Mouse (Mus musculus) lung, postnatal 0 days (tissue): ENCODE results near the gene Rundc3a. TPM values are rescaled to one million over a fixed set of nuclear protein-coding genes. Genes with fewer than 3 reads are reported as not detected.

Source experiments
- ATAC-seq: fragments of 200-750 bp; cut with Nextera tagmentation; 2 replicates; pipeline ENCODE4 v1.8.0; 2017; ENCODE audit warnings: moderate library complexity
- DNase-seq: peaks from one replicate; pipeline ENCODE4 v3.0.0-alpha.2; 2016; ENCODE audit warnings: low spot score
- H3K27ac ChIP-seq: fragments of 300-500 bp; sonication (generic); 2 replicates; pipeline ENCODE4 v1.5.1; 2014; ENCODE audit warnings: antibody characterized with exemption, mild to moderate bottlenecking, low read length, mixed read lengths
- H3K27me3 ChIP-seq: fragments of 300-500 bp; sonication (generic); replicated peaks from 2 replicates; pipeline ENCODE4 v1.6.1; 2014; ENCODE audit warnings: low read length, mixed read lengths; ENCODE audit not compliant: insufficient read depth
- H3K36me3 ChIP-seq: fragments of 300-500 bp; sonication (generic); 2 replicates; pipeline ENCODE4 v1.6.1; 2014; ENCODE audit warnings: low read length, mixed read lengths; ENCODE audit not compliant: insufficient read depth
- H3K4me1 ChIP-seq: fragments of 300-500 bp; sonication (generic); 2 replicates; pipeline ENCODE4 v1.6.1; 2014; ENCODE audit warnings: antibody characterized with exemption, low read depth, low read length, mixed read lengths; ENCODE audit not compliant: insufficient read depth
- H3K4me2 ChIP-seq: fragments of 300-500 bp; sonication (generic); replicated peaks from 2 replicates; pipeline ENCODE4 v1.6.1; 2014; ENCODE audit warnings: low read depth, mild to moderate bottlenecking, low read length, moderate library complexity, mixed read lengths
- H3K4me3 ChIP-seq: fragments of 300-500 bp; sonication (generic); 2 replicates; pipeline ENCODE4 v1.5.1; 2014; ENCODE audit warnings: low read depth, low read length
- H3K9ac ChIP-seq: fragments of 300-500 bp; sonication (generic); replicated peaks from 2 replicates; pipeline ENCODE4 v1.6.1; 2014; ENCODE audit warnings: low read depth, mild to moderate bottlenecking
- H3K9me3 ChIP-seq: fragments of 300-500 bp; sonication (generic); 2 replicates; pipeline ENCODE4 v1.6.1; 2016; ENCODE audit warnings: low read length, mixed read lengths
- CTCF ChIP-seq: IDR thresholded peaks from 2 replicates; pipeline ENCODE4 v1.5.1; 2016; ENCODE audit warnings: antibody characterized with exemption, mild to moderate bottlenecking
- EP300 ChIP-seq: IDR thresholded peaks from 2 replicates; pipeline ENCODE4 v1.6.1; 2016; ENCODE audit warnings: antibody characterized with exemption, mild to moderate bottlenecking, control low read depth
- WGBS: fragments of 180-500 bp; shearing (Covaris S2); extraction: QIAGEN DNeasy Blood & Tissue Kit; methylation state at CpG from one replicate; pipeline ENCODE4 v1.1.7; 2014; 5-methylcytosine and 5-hydroxymethylcytosine counted together
- polyA plus RNA-seq: library from polyadenylated mRNA; unstranded; fragments of >200 nt; fragmentation: Nextera tagmentation; extraction: Ambion mirVana; gene quantifications from 2 replicates; pipeline ENCODE4 v1.2.1, GENCODE M21; 2015

Rundc3a gene
- polyA plus RNA-seq, 1 experiment from 2014 or later, result 1.7 TPM

GRCm38 (mm10) chr11:102445264-102445890, 52.2 kb downstream of the Rundc3a start:
- Histone ChIP-seq H3K27ac (peak overlapping the region; percentile 66), H3K4me2 (peak overlapping the region; percentile 99), H3K27me3 (no peaks in the 10 kb centered on the region), H3K4me1 (peaks cover 11% of the 10 kb centered on the region), H3K36me3 (peaks cover 4% of the 10 kb centered on the region; the same call in 1 of the 2 replicates), H3K9ac (no peak overlapping the region), H3K4me3 (no peak overlapping the region; the same call in 1 of the 2 replicates), H3K9me3 (no peaks in the 10 kb centered on the region)
- DNase-seq (peak; percentile 86), ATAC-seq (peak; percentile 78)
- TF ChIP-seq CTCF, result no peak
- TF ChIP-seq EP300, result no peak
- 17% methylated on average over 9 of the region's 10 CpGs for whole genome bisulfite sequencing

- H3K27me3 ChIP-seq, result no peaks in the 10 kb centered on the region
- H3K27ac ChIP-seq, result peak overlapping the region; percentile 66
- H3K4me3 ChIP-seq, result peak overlapping the region; percentile 78
- TF ChIP-seq EP300 (peak; percentile 43; the same call in 1 of the 2 replicates), CTCF (no peak)
- H3K9ac ChIP-seq, result 0 out of 2 replicates have a peak overlapping the region, but pooled peaks have one; percentile 50
- H3K9me3 ChIP-seq, result no peaks in the 10 kb centered on the region
- H3K4me1 ChIP-seq, result peaks cover 11% of the 10 kb centered on the region
- H3K36me3 ChIP-seq, result peaks cover 4% of the 10 kb centered on the region; the same call in 1 of the 2 replicates
- peak overlapping the region; percentile 99 for H3K4me2 ChIP-seq
- peak; percentile 82 for DNase-seq
- ATAC-seq, result peak; percentile 29
- 2% methylated on average over 6 of the region's 7 CpGs for WGBS
These were observed 52.7 kb downstream of the Rundc3a start for GRCm38 (mm10) chr11:102445891-102446361.

DNA sequence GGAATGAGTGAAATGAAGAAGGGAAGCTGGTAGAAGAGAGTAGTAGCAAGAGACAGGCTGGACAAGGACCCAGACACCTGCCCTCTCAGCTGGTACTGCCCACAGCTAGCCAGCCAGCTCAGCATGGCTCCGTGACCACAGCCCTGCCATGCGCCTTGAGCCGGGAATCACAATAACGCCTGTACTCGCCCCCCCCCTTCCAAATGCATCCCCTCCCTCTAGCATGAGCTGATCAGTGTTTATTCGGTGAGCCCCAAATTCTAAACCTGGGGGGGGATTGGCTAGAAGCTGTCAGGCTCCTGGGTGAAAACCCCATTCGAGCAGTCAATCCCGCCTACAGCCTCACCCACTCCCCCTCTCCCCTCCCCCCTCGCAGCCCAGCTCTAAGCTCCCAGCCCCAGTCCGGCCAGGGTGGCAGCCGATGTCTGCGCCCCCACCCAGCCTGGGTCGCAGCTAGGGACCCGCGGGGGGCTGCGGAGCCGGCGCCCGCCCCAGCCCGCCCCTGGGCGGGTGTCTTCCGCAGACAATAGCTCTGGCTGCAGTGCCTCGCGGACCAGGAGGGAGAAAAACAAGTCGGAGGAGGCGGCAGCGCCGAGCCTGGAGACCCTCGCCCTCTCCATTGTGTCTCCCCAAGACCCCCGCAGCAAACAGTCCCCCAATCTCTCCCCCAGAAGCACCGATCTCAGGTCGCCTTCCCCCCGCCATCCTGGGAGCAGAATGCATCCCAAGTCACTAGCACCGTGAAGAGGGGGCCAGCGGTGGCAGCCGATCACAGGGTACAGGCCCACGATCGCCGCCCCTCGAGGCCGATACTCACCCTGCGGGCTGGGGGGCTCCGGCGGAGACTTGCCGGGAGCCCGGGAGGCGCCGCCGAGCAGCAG, 53.6 kb downstream of the Rundc3a start:
- no peaks in the 10 kb centered on the region for H3K36me3 ChIP-seq
- H3K9ac ChIP-seq, result peak overlapping the region; percentile 50
- no peaks in the 10 kb centered on the region for H3K27me3 ChIP-seq
- H3K9me3 ChIP-seq, result no peaks in the 10 kb centered on the region
- TF ChIP-seq CTCF (no peak), EP300 (no peak)
- peak overlapping the region; percentile 78 for H3K4me3 ChIP-seq
- peak; percentile 32 for ATAC-seq
- H3K27ac ChIP-seq, result peak overlapping the region; percentile 66
- 1% methylated on average over 33 of the region's 49 CpGs for WGBS
- peak overlapping the region; percentile 99 for H3K4me2 ChIP-seq
- H3K4me1 ChIP-seq, result peaks cover 11% of the 10 kb centered on the region
- no peak for DNase-seq

DNA sequence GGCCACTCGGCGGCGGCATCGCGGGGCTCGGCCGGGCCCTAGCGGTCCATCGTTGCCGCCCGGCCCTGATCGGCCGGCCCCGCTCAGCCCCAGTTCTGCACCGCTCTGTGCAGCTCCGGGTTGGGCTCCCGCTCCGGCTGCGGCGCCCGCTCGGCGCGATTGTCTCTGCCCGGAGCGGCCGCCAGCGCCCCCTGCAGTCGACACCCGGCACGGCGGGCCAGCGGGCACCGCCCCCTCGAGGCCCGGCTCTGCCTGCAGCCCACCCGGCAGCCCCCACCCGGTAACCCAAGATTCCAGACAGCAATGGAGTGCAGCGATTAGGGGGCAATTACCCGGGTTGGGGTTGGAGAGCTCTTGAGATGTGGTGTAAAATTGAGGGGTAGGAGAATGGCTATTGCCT, 54.3 kb downstream of the Rundc3a start, which contains the start of gene Fam171a2:
Gene Fam171a2, minus strand, starts transcription at position 186 of the 400 bp plus-strand sequence.
- no peaks in the 10 kb centered on the region for H3K27me3 ChIP-seq
- ATAC-seq, result peak; percentile 71
- TF ChIP-seq EP300 (no peak), CTCF (peak; percentile 75)
- peak within 1 kb of the TSS; percentile 99 for H3K4me2 ChIP-seq
- peak within 1 kb of the TSS; percentile 78 for H3K4me3 ChIP-seq
- DNase-seq, result peak; percentile 78
- H3K27ac ChIP-seq, result peak within 1 kb of the TSS; percentile 66
- peaks cover 11% of the 10 kb centered on the region for H3K4me1 ChIP-seq
- H3K9me3 ChIP-seq, result no peaks in the 10 kb centered on the region
- H3K36me3 ChIP-seq, result no peaks in the 10 kb centered on the region
- peak within 1 kb of the TSS; percentile 50 for H3K9ac ChIP-seq
- WGBS, result 5% methylated on average over 27 of the region's 40 CpGs

DNA sequence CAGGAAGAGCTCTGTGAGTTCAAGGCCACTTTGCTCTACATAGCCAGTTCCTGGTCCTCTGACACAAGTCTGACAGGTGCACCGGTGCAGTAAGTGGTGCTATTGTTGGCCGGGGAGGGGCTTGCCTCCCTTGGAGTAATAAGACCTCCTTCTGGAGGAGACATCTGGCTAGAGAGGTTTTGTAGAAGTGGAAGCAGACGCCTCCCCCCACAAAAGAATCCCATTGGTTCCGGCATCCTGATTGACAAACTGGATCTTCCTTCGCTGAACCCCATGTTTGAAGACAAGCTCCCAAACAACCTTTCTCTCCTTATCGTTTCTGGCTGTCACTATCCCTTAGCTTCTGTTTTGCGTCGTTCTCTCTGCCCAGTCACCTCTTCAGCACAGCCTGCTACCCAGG, 55.1 kb downstream of the Rundc3a start:
- no peaks in the 10 kb centered on the region for H3K9me3 ChIP-seq
- WGBS, result 23% methylated on average over 8 of the region's 8 CpGs
- no peak overlapping the region for H3K27ac ChIP-seq
- no peak for DNase-seq
- no peak overlapping the region for H3K9ac ChIP-seq
- no peaks in the 10 kb centered on the region for H3K27me3 ChIP-seq
- H3K4me2 ChIP-seq, result no peak overlapping the region
- no peaks in the 10 kb centered on the region for H3K36me3 ChIP-seq
- ATAC-seq, result no peak
- peaks cover 11% of the 10 kb centered on the region for H3K4me1 ChIP-seq
- no peak for TF ChIP-seq EP300
- no peak overlapping the region for H3K4me3 ChIP-seq
